Mouse (Mus musculus) hindbrain, embryonic 15.5 days (tissue): Measurements from ENCODE around the gene Usp7. TPM values are rescaled to one million over a fixed set of nuclear protein-coding genes. Genes with fewer than 3 reads are reported as not detected.
"Not testable (repeated sequence)": the region's sequence is repeated elsewhere in the genome, so short reads cannot be mapped to it uniquely, and the experiment has no call there.

Experiments used
- ATAC-seq: fragments of 200-750 bp; cut with Nextera tagmentation; 2 replicates; pipeline ENCODE4 v1.8.0; 2017; ENCODE audit warnings: low read depth, moderate number of reproducible peaks, moderate TSS enrichment; ENCODE audit not compliant: low FRiP score
- H3K27ac ChIP-seq: fragments of 300-500 bp; sonication (generic); replicated peaks from 2 replicates; pipeline ENCODE4 v1.5.1; 2015; ENCODE audit warnings: mild to moderate bottlenecking, inconsistent platforms
- H3K27me3 ChIP-seq: fragments of 300-500 bp; sonication (generic); 2 replicates; pipeline ENCODE4 v1.6.1; 2015; ENCODE audit warnings: control low read depth, inconsistent platforms
- H3K36me3 ChIP-seq: fragments of 300-500 bp; sonication (generic); 2 replicates; pipeline ENCODE4 v1.6.1; 2015; ENCODE audit warnings: control low read depth, inconsistent platforms
- H3K4me1 ChIP-seq: fragments of 300-500 bp; sonication (generic); replicated peaks from 2 replicates; pipeline ENCODE4 v1.6.1; 2015; ENCODE audit warnings: control low read depth, inconsistent platforms
- H3K4me2 ChIP-seq: fragments of 300-500 bp; sonication (generic); 2 replicates; pipeline ENCODE4 v1.6.1; 2015; ENCODE audit warnings: moderate library complexity, mild to moderate bottlenecking, inconsistent platforms
- H3K4me3 ChIP-seq: fragments of 300-500 bp; sonication (generic); 2 replicates; pipeline ENCODE4 v1.5.1; 2015; ENCODE audit warnings: mild to moderate bottlenecking, inconsistent platforms
- H3K9ac ChIP-seq: fragments of 300-500 bp; sonication (generic); 2 replicates; pipeline ENCODE4 v1.6.1; 2015; ENCODE audit warnings: inconsistent platforms
- H3K9me3 ChIP-seq: fragments of 300-500 bp; sonication (generic); 2 replicates; pipeline ENCODE4 v1.6.1; 2016; ENCODE audit warnings: control low read depth, inconsistent platforms
- WGBS: fragments of 180-500 bp; shearing (Covaris S2); methylation state at CpG from one replicate; pipeline ENCODE4 v1.1.7; 2015; 5-methylcytosine and 5-hydroxymethylcytosine counted together
- polyA plus RNA-seq: library from polyadenylated mRNA; unstranded; fragments of >200 nt; fragmentation: Nextera tagmentation; extraction: Ambion mirVana; gene quantifications from 2 replicates; pipeline ENCODE4 v1.2.1, GENCODE M21; 2015

The Usp7 gene
- polyA plus RNA-seq, 1 experiment from 2014 or later = 29.2 TPM

DNA sequence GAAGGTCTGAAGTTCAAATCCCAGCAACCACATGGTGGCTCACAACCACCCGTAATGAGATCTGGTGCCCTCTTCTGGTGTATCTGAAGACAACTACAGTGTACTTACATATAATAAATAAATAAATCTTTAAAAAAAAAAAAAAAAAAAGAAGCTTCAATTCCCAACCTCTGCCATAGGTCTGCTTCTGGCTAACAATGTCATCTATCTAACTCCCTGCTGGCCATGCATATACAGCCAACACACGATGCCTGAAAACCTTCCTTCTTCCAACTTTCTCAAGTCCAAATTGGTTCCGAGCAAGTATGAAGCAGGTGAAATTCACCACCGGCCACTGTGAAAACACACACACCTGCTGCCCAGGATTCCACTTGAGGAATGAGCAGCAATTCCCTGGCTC, 59.7 kb downstream of the Usp7 start:
- H3K9ac ChIP-seq, ATAC-seq, H3K9me3 ChIP-seq, H3K27me3 ChIP-seq, H3K27ac ChIP-seq, H3K4me2 ChIP-seq, H3K36me3 ChIP-seq, H3K4me3 ChIP-seq: not testable (repeated sequence)
- 90% methylated on average over 3 of the region's 4 CpGs for WGBS
- peaks cover 54% of the 10 kb centered on the region for H3K4me1 ChIP-seq

DNA sequence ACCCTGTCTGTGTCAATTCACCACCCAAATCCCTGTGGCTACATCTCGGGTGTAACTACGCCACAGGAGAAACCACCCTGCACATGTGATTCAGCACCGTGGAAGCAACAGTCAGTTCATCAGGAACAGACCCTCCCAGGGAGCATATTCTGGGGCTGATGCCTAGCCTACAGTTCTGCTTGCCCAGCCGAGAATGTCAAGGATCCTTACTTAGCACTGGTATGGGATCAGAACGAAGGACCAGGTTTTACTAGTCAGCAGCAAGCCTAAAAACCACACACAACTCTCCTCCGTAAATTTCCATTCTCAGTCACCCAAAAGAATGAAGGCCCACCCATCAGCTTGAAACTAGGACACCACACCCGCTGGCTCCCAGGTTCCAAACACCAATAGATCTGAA, 60.5 kb downstream of the Usp7 start:
- Histone ChIP-seq H3K4me2 (no peak overlapping the region), H3K27me3 (no peaks in the 10 kb centered on the region), H3K9ac (no peak overlapping the region), H3K9me3 (no peaks in the 10 kb centered on the region), H3K36me3 (no peaks in the 10 kb centered on the region), H3K27ac (no peak overlapping the region), H3K4me1 (peaks cover 46% of the 10 kb centered on the region), H3K4me3 (no peak overlapping the region)
- WGBS = 91% methylated on average over 7 of the region's 7 CpGs
- no peak for ATAC-seq

DNA sequence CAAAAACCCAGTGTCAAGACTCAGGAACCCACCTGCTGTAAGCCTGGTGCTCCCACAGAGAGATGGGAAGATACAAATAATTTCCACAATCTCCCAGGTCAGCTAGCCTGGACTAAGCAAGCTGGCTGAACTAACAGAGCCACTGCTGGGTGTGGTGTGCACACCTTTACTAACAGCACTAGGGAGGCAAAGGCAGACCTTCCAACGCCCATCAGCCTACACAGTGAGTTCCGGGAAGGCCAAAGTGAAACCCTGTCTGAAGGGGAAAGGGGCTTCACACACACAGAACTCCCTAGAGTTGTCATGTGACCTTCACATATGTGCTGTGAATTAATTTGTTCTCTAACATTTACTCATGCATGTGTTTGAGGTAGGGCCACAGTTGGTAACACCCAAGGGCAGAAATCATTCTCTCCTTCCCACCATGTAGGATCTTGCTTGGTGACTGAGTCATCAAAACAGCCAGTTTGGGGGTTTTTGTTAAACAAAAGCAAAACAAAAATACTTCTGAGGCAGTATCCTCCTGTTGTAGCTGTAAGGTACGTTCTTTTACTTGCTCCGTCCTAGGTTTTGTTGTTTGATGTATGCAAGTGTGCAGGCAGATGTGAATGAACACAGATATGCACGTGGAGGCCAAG, 63.9 kb downstream of the Usp7 start:
- no peak for ATAC-seq
- Histone ChIP-seq H3K27ac (no peak overlapping the region), H3K9me3 (no peaks in the 10 kb centered on the region), H3K4me1 (peaks cover 25% of the 10 kb centered on the region), H3K27me3 (no peaks in the 10 kb centered on the region), H3K9ac (no peak overlapping the region), H3K4me2 (no peak overlapping the region), H3K36me3 (no peaks in the 10 kb centered on the region), H3K4me3 (no peak overlapping the region)
- 89% methylated on average over 5 of the region's 5 CpGs for WGBS

DNA sequence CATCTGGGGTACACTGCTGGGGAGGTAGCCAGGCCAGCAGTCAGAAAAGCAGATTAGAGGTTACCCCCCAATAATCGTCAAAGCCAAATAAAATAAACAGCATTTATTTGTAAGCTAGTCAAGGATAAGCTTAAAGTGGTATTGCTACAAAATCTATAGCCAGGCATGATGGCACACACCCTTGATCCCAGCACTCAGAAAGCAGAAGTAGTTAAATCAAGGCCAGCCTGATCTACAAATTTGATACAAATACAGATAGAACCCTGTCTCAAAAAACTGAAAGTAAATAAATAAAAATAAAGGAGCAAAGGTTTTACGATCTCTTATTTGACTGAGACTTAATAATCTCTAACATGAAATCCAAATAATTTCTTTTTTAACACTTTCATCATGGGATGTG, 66.3 kb downstream of the Usp7 start:
- no peaks in the 10 kb centered on the region for H3K27me3 ChIP-seq
- no peaks in the 10 kb centered on the region for H3K9me3 ChIP-seq
- H3K27ac ChIP-seq = no peak overlapping the region
- no peaks in the 10 kb centered on the region for H3K36me3 ChIP-seq
- H3K9ac ChIP-seq = no peak overlapping the region
- peaks cover 18% of the 10 kb centered on the region for H3K4me1 ChIP-seq
- ATAC-seq = no peak
- 94% methylated on average over 2 of the region's 2 CpGs for WGBS
- no peak overlapping the region for H3K4me3 ChIP-seq
- H3K4me2 ChIP-seq = no peak overlapping the region

DNA sequence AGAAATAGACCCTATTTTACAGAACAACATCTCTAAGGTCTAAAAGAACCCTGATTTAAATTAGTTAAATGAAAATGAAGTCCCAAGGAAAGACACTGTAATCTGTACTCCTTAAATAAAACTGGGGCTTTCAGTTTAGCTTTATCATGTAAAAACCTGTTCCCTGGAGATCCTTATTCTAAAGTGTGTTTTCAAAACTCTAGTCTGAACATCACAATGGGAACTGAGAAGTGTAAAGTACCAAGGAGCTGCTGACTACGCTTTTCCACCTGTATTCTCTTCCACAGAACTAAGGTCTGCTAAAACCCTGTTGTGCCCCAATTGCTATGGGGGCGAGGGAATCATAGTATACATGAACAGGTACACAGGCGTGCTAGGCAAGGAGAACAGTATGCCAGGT, 68.1 kb downstream of the Usp7 start:
- 85% methylated on average over 3 of the region's 3 CpGs for WGBS
- H3K27ac ChIP-seq = no peak overlapping the region
- H3K27me3 ChIP-seq = no peaks in the 10 kb centered on the region
- H3K4me3 ChIP-seq = no peak overlapping the region
- H3K4me1 ChIP-seq = peaks cover 21% of the 10 kb centered on the region
- no peak overlapping the region for H3K4me2 ChIP-seq
- no peaks in the 10 kb centered on the region for H3K9me3 ChIP-seq
- no peaks in the 10 kb centered on the region for H3K36me3 ChIP-seq
- ATAC-seq = no peak
- no peak overlapping the region for H3K9ac ChIP-seq

DNA sequence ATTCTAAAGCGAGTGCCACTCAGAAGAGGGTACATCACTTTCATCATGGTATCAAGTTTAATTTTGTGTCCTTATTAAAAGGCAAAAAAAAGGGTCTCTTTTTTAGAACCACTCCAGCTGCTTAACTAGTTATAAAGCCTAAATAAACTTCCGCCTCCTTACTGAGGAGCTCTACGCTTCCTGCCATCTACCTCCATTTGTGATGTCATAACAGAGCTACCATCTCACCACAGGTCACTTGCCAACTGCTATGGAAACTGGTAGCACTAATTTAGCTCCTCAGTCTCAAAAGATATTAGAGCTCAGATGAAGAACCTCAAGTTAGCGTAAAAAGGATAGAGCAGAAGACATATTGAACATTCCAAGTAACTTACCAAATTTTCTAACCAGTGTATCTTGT, 71.7 kb downstream of the Usp7 start:
- WGBS = 94% methylated on average over 4 of the region's 4 CpGs
- no peaks in the 10 kb centered on the region for H3K9me3 ChIP-seq

DNA sequence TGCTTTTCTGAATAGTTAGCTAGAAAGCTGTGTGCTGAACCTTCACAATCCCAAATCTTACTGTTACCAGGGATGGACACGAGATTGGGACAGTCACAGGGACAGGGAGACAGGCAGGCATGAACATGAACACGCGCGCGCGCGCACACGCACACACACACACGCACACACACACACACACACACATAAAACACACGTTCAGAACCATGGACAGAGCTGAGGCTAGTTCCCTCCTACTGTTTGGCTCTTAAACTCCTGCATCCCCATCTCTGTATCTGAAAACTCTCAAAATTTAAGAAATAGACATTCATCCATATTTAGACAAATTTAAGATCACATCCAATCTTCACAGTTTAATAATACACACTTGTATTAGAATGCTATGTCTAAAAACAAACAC, 74.4 kb downstream of the Usp7 start:
- Histone ChIP-seq H3K9ac (no peak overlapping the region), H3K9me3 (no peaks in the 10 kb centered on the region), H3K4me3 (no peak overlapping the region), H3K27ac (no peak overlapping the region), H3K27me3 (no peaks in the 10 kb centered on the region), H3K36me3 (peaks cover 20% of the 10 kb centered on the region), H3K4me1 (peaks cover 15% of the 10 kb centered on the region; the same call in 1 of the 2 replicates), H3K4me2 (no peak overlapping the region)
- WGBS = 90% methylated on average over 10 of the region's 10 CpGs
- ATAC-seq = no peak

More for the DNA sequence above, 71.7 kb downstream of the Usp7 start:
- no peak for ATAC-seq
- Histone ChIP-seq H3K27ac (no peak overlapping the region), H3K4me1 (peaks cover 13% of the 10 kb centered on the region), H3K9ac (no peak overlapping the region), H3K27me3 (no peaks in the 10 kb centered on the region), H3K36me3 (peaks cover 8% of the 10 kb centered on the region), H3K4me3 (no peak overlapping the region), H3K4me2 (no peak overlapping the region)

DNA sequence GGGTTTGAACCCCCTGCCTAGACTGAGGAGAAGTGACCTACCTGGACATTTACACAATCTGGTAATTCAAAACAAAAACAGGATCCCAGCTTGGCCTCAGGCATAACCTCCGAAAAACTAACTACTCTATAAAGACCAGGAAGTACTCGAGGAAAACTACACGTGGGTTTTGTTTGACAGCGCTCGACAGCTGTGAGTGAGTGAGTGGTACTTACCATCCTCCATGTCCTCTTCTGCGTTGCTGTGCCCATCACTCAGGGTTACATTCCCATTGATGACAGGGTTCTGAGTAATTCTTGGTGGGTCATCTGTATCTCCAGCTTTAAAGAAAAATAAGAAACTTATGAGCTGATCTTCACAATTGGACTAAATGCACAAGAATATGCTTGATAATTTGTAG, 75.8 kb downstream of the Usp7 start:
- no peak overlapping the region for H3K27ac ChIP-seq
- H3K4me3 ChIP-seq = no peak overlapping the region
- no peaks in the 10 kb centered on the region for H3K27me3 ChIP-seq
- ATAC-seq = no peak
- 79% methylated on average over 6 of the region's 6 CpGs for WGBS
- peaks cover 22% of the 10 kb centered on the region; the same call in 1 of the 2 replicates for H3K4me1 ChIP-seq
- H3K36me3 ChIP-seq = peaks cover 24% of the 10 kb centered on the region
- H3K9ac ChIP-seq = no peak overlapping the region
- no peaks in the 10 kb centered on the region for H3K9me3 ChIP-seq
- H3K4me2 ChIP-seq = no peak overlapping the region

DNA sequence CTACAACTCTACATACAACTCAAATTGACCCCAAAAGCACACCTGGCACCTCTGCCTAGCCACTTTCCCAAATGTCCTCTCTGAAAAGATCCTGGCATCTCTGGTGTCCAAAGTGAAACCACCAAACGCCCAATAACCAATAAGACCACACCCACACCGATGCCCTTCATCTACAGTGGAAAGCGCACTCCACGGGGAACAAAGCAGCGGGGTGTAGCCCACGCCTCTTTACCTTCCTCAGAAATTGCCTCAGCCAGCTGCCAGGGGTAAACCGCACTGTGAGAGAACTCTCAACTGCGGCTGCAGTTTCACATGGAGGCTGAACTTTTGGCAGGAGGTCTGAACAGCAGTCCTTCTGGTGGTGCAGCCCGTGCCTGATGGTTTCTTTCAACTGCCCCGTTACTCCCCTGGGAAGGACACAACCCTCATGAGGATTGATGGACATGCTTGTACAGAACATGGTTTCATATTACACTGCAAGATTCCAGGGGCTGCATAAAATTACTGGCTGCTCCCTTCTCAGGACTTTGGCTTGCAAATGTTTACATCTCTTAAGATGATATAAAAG, 76.5 kb downstream of the Usp7 start:
- no peak for ATAC-seq
- Histone ChIP-seq H3K36me3 (peaks cover 31% of the 10 kb centered on the region), H3K4me1 (peaks cover 22% of the 10 kb centered on the region; the same call in 1 of the 2 replicates), H3K27ac (no peak overlapping the region), H3K9ac (no peak overlapping the region), H3K27me3 (no peaks in the 10 kb centered on the region), H3K4me3 (no peak overlapping the region), H3K4me2 (no peak overlapping the region), H3K9me3 (no peaks in the 10 kb centered on the region)
- 68% methylated on average over 10 of the region's 10 CpGs for WGBS

DNA sequence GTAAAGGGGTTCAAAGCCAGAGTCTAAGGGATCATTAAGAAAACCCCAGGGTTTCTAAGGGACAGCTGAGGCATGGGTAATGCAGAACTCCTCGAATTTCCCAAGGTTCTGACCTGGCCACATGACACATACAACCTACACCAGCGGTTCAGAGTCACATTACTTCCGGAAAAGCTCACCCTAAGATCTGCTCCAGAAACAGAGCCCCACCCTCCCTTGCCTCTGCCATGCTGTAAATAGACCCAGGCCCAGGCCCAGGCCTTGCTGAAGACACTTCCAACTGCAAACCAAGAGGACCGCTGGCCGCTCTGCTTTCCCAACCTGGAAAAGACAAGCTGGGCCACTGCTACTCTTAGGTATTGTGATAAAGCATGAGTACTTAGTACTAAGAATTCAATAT, 77.3 kb downstream of the Usp7 start:
- no peak overlapping the region for H3K9ac ChIP-seq
- 88% methylated on average over 5 of the region's 5 CpGs for WGBS
- peaks cover 19% of the 10 kb centered on the region; the same call in 1 of the 2 replicates for H3K4me1 ChIP-seq
- H3K36me3 ChIP-seq = peaks cover 32% of the 10 kb centered on the region
- H3K4me3 ChIP-seq = no peak overlapping the region
- no peak for ATAC-seq
- no peaks in the 10 kb centered on the region for H3K9me3 ChIP-seq
- H3K27ac ChIP-seq = no peak overlapping the region
- no peaks in the 10 kb centered on the region for H3K27me3 ChIP-seq
- H3K4me2 ChIP-seq = no peak overlapping the region

DNA sequence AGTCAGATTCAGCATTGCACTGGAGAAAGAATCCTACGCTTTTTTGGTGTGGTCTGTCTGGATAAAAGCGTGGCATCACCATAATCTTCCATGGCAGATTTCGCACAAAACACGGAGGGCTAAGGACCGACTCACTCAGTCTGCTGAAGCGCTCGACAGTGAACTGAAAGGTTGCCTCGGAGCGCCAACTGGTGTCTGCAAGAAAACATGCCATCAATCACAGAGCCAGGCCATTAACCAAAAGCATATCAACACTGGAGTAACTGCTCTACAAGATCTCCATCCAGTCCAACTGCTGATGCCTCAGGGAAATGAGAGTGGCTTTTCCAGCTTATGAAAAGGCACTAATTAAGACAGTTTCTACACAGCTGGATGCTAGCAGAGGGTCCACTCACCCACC, 80.1 kb downstream of the Usp7 start:
- H3K9me3 ChIP-seq = no peaks in the 10 kb centered on the region
- no peak overlapping the region for H3K27ac ChIP-seq
- H3K4me3 ChIP-seq = no peak overlapping the region
- H3K36me3 ChIP-seq = peaks cover 49% of the 10 kb centered on the region
- H3K4me2 ChIP-seq = no peak overlapping the region
- H3K27me3 ChIP-seq = no peaks in the 10 kb centered on the region
- WGBS = 49% methylated on average over 9 of the region's 9 CpGs
- no peak overlapping the region for H3K9ac ChIP-seq
- H3K4me1 ChIP-seq = peaks cover 9% of the 10 kb centered on the region; the same call in 1 of the 2 replicates
- no peak for ATAC-seq

DNA sequence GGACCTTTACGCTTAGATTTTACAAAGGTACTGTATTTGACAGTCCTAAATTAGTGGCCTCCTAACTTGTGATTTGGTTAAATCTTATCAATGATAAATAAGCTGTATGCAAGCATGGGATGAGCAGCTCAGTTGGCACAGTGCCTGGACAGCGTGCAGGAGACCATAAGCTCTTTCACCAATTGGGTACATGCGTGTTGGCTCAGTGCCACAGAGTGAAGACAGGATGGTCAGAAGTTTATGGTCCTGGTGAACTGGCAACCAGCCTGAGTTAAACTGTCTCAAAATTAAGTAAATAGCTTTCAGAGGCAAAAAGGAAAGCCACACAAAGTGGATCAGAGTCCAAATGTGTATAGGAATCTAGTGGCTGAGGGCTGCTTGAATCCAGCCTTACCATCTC, 91.5 kb downstream of the Usp7 start:
- Histone ChIP-seq H3K4me1 (no peaks in the 10 kb centered on the region), H3K27ac (no peak overlapping the region), H3K9me3 (no peaks in the 10 kb centered on the region), H3K4me2 (no peak overlapping the region), H3K9ac (no peak overlapping the region), H3K36me3 (peaks cover 87% of the 10 kb centered on the region), H3K27me3 (no peaks in the 10 kb centered on the region), H3K4me3 (no peak overlapping the region)
- WGBS = 77% methylated on average over 3 of the region's 3 CpGs
- ATAC-seq = no peak

DNA sequence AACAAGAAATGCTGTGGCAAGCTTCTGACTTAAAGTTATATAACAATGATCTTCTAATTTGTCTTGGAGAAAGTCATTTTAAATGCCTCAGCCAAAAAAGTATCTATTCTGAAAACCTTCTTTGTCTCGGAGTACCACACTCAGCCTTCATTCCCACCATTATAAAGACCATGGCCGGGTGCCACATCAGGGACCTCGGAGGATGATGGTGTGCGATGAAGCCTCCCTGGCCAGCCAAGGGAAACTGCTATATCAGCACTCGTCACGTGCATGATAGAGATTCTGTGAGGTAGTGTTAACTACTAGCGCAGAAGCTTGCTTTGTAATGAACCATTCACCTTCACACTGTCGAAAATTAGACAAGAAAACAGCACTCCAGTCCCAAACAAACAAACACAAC, 92.6 kb downstream of the Usp7 start:
- no peaks in the 10 kb centered on the region for H3K9me3 ChIP-seq
- H3K27me3 ChIP-seq = no peaks in the 10 kb centered on the region
- 90% methylated on average over 8 of the region's 8 CpGs for WGBS
- no peak overlapping the region for H3K4me2 ChIP-seq
- H3K4me3 ChIP-seq = no peak overlapping the region
- no peak for ATAC-seq
- H3K27ac ChIP-seq = no peak overlapping the region
- H3K9ac ChIP-seq = no peak overlapping the region
- no peaks in the 10 kb centered on the region for H3K4me1 ChIP-seq
- H3K36me3 ChIP-seq = peaks cover 90% of the 10 kb centered on the region
